Mouse (Mus musculus) midbrain, embryonic 14.5 days (tissue): ENCODE measurements around the gene Rnf181. TPM values are rescaled to one million over a fixed set of nuclear protein-coding genes. Genes with fewer than 3 reads are reported as not detected.

Source experiments
- ATAC-seq: fragments of 200-750 bp; cut with Nextera tagmentation; 2 replicates; pipeline ENCODE4 v1.8.0; 2017; ENCODE audit warnings: moderate number of reproducible peaks, moderate library complexity; ENCODE audit not compliant: low FRiP score, low TSS enrichment
- DNase-seq: peaks from one replicate; pipeline ENCODE4 v3.0.0-alpha.2; 2015
- H3K27ac ChIP-seq: fragments of 300-500 bp; sonication (generic); replicated peaks from 2 replicates; pipeline ENCODE4 v1.5.1; 2014; ENCODE audit warnings: mild to moderate bottlenecking, low read depth, low read length, moderate library complexity
- H3K27me3 ChIP-seq: fragments of 300-500 bp; sonication (generic); 2 replicates; pipeline ENCODE4 v1.6.1; 2014; ENCODE audit warnings: low read length, control low read depth, mixed read lengths; ENCODE audit not compliant: control insufficient read depth, insufficient read depth
- H3K36me3 ChIP-seq: fragments of 300-500 bp; sonication (generic); 2 replicates; pipeline ENCODE4 v1.6.1; 2014; ENCODE audit warnings: low read length, control low read depth; ENCODE audit not compliant: control insufficient read depth, insufficient read depth
- H3K4me1 ChIP-seq: fragments of 300-500 bp; sonication (generic); 2 replicates; pipeline ENCODE4 v1.6.1; 2014; ENCODE audit warnings: mild to moderate bottlenecking, antibody characterized with exemption, low read length, control low read depth; ENCODE audit not compliant: control insufficient read depth, insufficient read depth
- H3K4me2 ChIP-seq: fragments of 300-500 bp; sonication (generic); 2 replicates; pipeline ENCODE4 v1.6.1; 2014; ENCODE audit warnings: mild to moderate bottlenecking, low read length, moderate library complexity
- H3K4me3 ChIP-seq: fragments of 300-500 bp; sonication (generic); replicated peaks from 2 replicates; pipeline ENCODE4 v1.5.1; 2014; ENCODE audit warnings: low read depth, low read length
- H3K9ac ChIP-seq: fragments of 300-500 bp; sonication (generic); replicated peaks from 2 replicates; pipeline ENCODE4 v1.6.1; 2014; ENCODE audit warnings: mild to moderate bottlenecking, low read length, moderate library complexity
- H3K9me3 ChIP-seq: fragments of 300-500 bp; sonication (generic); 2 replicates; pipeline ENCODE4 v1.6.1; 2016; ENCODE audit warnings: low read length, control low read depth, mixed read lengths; ENCODE audit not compliant: control insufficient read depth
- WGBS: fragments of 180-500 bp; shearing (Covaris S2); extraction: QIAGEN DNeasy Blood & Tissue Kit; methylation state at CpG from one replicate; pipeline ENCODE4 v1.1.7; 2014; 5-methylcytosine and 5-hydroxymethylcytosine counted together
- polyA plus RNA-seq: library from polyadenylated mRNA; unstranded; fragments of >200 nt; fragmentation: Nextera tagmentation; extraction: Ambion mirVana; gene quantifications from 2 replicates; pipeline ENCODE4 v1.2.1, GENCODE M21; 2014

Gene Rnf181
- polyA plus RNA-seq = 116 and 122 TPM in 2 replicates

- H3K9ac ChIP-seq = no peak within 1 kb of the TSS
- no peak within 1 kb of the TSS for H3K4me2 ChIP-seq
- no peak for DNase-seq
- WGBS = 75% methylated on average over 4 of the region's 4 CpGs
- no peak within 1 kb of the TSS for H3K27ac ChIP-seq
- no peaks in the 10 kb centered on the region for H3K27me3 ChIP-seq
- no peaks in the 10 kb centered on the region for H3K4me1 ChIP-seq
- no peaks in the 10 kb centered on the region for H3K9me3 ChIP-seq
- H3K4me3 ChIP-seq = no peak within 1 kb of the TSS
- no peaks in the 10 kb centered on the region for H3K36me3 ChIP-seq
- ATAC-seq = no peak
Observed at GRCm38 (mm10) chr6:72366844-72367443, at the start of gene Rnf181. Gene Rnf181, minus strand, starts transcription at chr6:72366956.

- Histone ChIP-seq H3K4me1 (peaks cover 9% of the 10 kb centered on the region; the same call in 1 of the 2 replicates), H3K27me3 (no peaks in the 10 kb centered on the region), H3K27ac (no peak overlapping the region), H3K9me3 (no peaks in the 10 kb centered on the region), H3K36me3 (peaks cover 33% of the 10 kb centered on the region), H3K4me3 (no peak overlapping the region), H3K4me2 (no peak overlapping the region), H3K9ac (no peak overlapping the region)
- ATAC-seq (no peak), DNase-seq (no peak)
- 91% methylated on average over 7 of the region's 7 CpGs for WGBS
Observed at GRCm38 (mm10) chr6:72415964-72416772, 49.4 kb upstream of the Rnf181 start.

- H3K9ac ChIP-seq = no peak overlapping the region
- no peak overlapping the region for H3K27ac ChIP-seq
- H3K4me3 ChIP-seq = peak overlapping the region; percentile 74
- no peaks in the 10 kb centered on the region for H3K9me3 ChIP-seq
- no peak for ATAC-seq
- peaks cover 9% of the 10 kb centered on the region; the same call in 1 of the 2 replicates for H3K4me1 ChIP-seq
- peak overlapping the region; percentile 87 for H3K4me2 ChIP-seq
- no peak for DNase-seq
- WGBS = 87% methylated on average over 5 of the region's 5 CpGs
- peaks cover 24% of the 10 kb centered on the region for H3K36me3 ChIP-seq
- H3K27me3 ChIP-seq = no peaks in the 10 kb centered on the region
Observed at GRCm38 (mm10) chr6:72415181-72415580, 48.4 kb upstream of the Rnf181 start.

- H3K4me1 ChIP-seq = peaks cover 9% of the 10 kb centered on the region; the same call in 1 of the 2 replicates
- H3K4me3 ChIP-seq = peak within 1 kb of the TSS; percentile 74
- no peaks in the 10 kb centered on the region for H3K9me3 ChIP-seq
- peak within 1 kb of the TSS; percentile 84 for H3K9ac ChIP-seq
- ATAC-seq (peak; percentile 95), DNase-seq (peak; percentile 97)
- H3K27ac ChIP-seq = peak within 1 kb of the TSS; percentile 71
- H3K36me3 ChIP-seq = peaks cover 15% of the 10 kb centered on the region
- 2% methylated on average over 33 of the region's 33 CpGs for WGBS
- H3K4me2 ChIP-seq = peak within 1 kb of the TSS; percentile 87
- H3K27me3 ChIP-seq = no peaks in the 10 kb centered on the region
Observed at GRCm38 (mm10) chr6:72414076-72414756, 47.5 kb upstream of the Rnf181 start, which contains the start of gene Ggcx. Gene Ggcx, plus strand, starts transcription at chr6:72414308.

- H3K4me2 ChIP-seq = no peak overlapping the region
- 84% methylated on average over 7 of the region's 7 CpGs for WGBS
- ATAC-seq = no peak
Observed at GRCm38 (mm10) chr6:72410518-72410917, 43.8 kb upstream of the Rnf181 start.

GRCm38 (mm10) chr6:72410003-72410402 is 43.2 kb upstream of the Rnf181 start:
- H3K4me2 ChIP-seq = no peak overlapping the region
- 42% methylated on average over 1 of the region's 1 CpGs for WGBS
- H3K9me3 ChIP-seq = no peaks in the 10 kb centered on the region
- H3K36me3 ChIP-seq = no peaks in the 10 kb centered on the region
- no peaks in the 10 kb centered on the region for H3K27me3 ChIP-seq
- no peak overlapping the region for H3K9ac ChIP-seq
- DNase-seq (no peak), ATAC-seq (no peak)
- H3K4me1 ChIP-seq = peaks cover 7% of the 10 kb centered on the region; the same call in 1 of the 2 replicates
- no peak overlapping the region for H3K27ac ChIP-seq
- H3K4me3 ChIP-seq = no peak overlapping the region

More at GRCm38 (mm10) chr6:72410518-72410917, 43.8 kb upstream of the Rnf181 start:
- H3K27ac ChIP-seq = no peak overlapping the region
- H3K36me3 ChIP-seq = no peaks in the 10 kb centered on the region
- H3K9ac ChIP-seq = no peak overlapping the region
- no peak for DNase-seq
- no peaks in the 10 kb centered on the region for H3K9me3 ChIP-seq
- no peak overlapping the region for H3K4me3 ChIP-seq
- H3K4me1 ChIP-seq = peaks cover 9% of the 10 kb centered on the region; the same call in 1 of the 2 replicates
- no peaks in the 10 kb centered on the region for H3K27me3 ChIP-seq

- ATAC-seq (no peak), DNase-seq (peak; percentile 91)
- WGBS = 11% methylated on average over 3 of the region's 3 CpGs
- Histone ChIP-seq H3K4me2 (no peak overlapping the region), H3K4me1 (peaks cover 3% of the 10 kb centered on the region; the same call in 1 of the 2 replicates), H3K27me3 (no peaks in the 10 kb centered on the region), H3K27ac (no peak overlapping the region), H3K4me3 (no peak overlapping the region), H3K9ac (no peak overlapping the region), H3K9me3 (no peaks in the 10 kb centered on the region), H3K36me3 (no peaks in the 10 kb centered on the region)
Observed at GRCm38 (mm10) chr6:72409567-72409966, 42.8 kb upstream of the Rnf181 start.

GRCm38 (mm10) chr6:72407119-72407518 is 40.4 kb upstream of the Rnf181 start:
- Histone ChIP-seq H3K27me3 (no peaks in the 10 kb centered on the region), H3K9ac (no peak overlapping the region), H3K4me3 (no peak overlapping the region), H3K4me1 (no peaks in the 10 kb centered on the region), H3K4me2 (no peak overlapping the region), H3K9me3 (no peaks in the 10 kb centered on the region), H3K36me3 (no peaks in the 10 kb centered on the region), H3K27ac (no peak overlapping the region)
- DNase-seq = peak; percentile 91
- 3% methylated on average over 5 of the region's 5 CpGs for WGBS
- ATAC-seq = no peak; the same call in 1 of the 2 replicates
